Mouse (Mus musculus): ENCODE data around the gene Gna12.

Gna12 gene

DNA sequence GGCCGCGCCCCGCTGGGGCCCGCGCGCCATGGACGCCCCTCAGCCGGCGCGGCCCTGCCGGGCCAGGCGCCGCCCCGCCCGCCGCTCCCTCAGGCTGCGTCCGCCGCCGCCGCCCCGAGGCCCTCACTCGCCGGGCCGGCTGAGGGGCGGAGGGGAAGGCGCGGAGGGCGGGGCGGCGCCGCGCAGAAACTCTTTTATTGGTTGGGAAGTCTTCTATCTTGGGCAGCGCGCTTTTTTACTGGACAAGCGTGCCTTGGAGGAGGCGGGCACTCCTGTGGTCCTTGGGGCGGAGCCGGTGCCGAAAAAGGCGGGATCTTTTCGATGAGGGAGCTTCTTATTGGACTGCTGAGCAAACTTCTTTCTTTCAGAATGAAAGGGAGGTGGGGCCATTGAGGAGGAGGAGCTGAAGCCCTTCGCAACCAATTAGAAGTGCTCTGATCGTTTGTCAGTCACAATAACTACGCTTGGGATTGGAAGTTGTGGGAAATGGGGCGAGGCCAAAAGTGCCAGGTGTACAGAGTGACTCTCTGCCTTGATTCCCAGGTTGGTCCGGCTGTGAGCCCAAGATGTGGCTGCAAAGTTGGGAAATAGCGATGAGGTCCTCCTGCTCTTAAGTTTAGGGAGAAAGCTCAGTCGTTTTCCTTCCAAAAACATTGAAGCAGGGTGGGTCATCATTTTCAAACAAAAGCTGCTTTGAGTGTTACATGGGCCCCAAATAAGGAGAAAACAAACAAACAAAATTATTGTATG, at the start of gene Gna12:
Gna12 (minus strand) TSS at position 118 of the 750 bp plus-strand sequence.
- peak; percentile 94 to 97 for DNase-seq (ENCODE audit: low spot score in 2 of 2)

GRCm38 (mm10) chr5:140878644-140879043, 48.4 kb upstream of the Gna12 start:
- no peak for DNase-seq (ENCODE audit: low spot score in 2 of 2)

DNA sequence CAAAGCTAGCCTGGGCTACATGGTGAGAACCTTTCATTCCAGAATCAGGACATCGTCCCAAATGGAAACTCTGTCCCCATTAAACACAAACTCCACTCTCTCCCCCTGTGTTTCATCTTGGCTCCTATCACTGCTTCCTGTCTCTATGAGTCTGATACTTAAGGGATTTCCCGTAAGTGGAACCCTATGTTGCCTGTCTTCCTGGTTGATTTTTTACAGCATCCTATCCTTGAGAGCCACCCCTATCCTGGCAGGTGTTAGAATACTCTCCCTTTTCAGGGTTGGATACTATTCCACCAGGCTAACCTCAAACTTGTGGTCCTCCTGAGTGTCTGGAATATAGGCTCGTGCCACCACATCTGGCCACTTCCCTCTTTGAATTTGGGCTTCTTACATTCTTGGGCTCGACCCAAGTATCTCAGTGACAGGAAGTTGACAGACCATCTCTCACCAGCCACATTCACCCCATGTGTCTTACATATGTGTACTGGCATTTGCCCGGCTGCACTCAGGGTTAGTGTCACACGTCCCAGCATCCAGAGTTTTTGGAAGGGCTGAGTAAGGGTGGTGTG, 43.6 kb upstream of the Gna12 start:
- no peak for DNase-seq (ENCODE audit: low spot score in 2 of 2)

GRCm38 (mm10) chr5:140873039-140873551, 42.9 kb upstream of the Gna12 start:
- peak in 1 of 2 experiments; percentile 20 for DNase-seq (ENCODE audit: low spot score in 2 of 2)

- peak; percentile 60 to 66 for DNase-seq (ENCODE audit: low spot score in 2 of 2)
These were observed 42.4 kb upstream of the Gna12 start for GRCm38 (mm10) chr5:140872532-140873038.

DNA sequence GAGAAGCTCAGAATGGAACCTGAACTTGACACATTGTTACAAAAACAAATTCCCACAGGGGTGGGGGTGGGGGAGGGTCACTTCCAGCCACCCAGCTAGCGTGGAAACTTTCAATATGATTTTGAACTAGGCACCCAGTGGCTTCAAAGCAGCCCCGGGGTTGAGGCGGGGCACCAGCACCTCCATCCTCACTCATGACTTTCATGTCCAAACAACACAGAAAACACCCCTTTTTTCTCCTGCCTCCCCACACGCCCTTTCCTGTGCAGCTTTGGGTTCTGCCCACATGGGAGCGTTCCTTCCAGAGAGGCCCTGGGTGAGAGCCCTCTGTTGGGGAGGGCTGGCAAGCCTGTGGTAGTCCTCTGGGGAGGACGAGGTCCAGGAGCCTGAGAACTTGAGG, 41.0 kb upstream of the Gna12 start:
- DNase-seq (ENCODE audit: low spot score in 2 of 2): peak; percentile 44 to 53

DNA sequence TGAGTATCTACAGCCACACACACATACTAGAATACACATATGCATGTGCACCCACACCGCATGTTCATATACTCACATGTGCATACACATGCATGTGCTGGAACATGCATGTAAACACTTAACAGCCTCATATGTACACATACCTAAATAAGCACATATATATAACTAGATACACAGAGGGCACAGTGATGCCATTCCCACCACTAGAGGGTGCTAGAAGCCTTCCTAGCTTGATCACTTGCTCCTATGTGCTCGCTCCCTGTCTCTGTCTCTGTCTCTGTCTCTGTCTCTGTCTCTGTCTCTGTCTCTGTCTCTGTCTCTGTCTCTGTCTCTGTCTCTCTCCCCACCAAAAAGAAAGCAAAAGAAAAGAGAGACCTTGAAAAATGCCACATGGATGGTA, 38.8 kb upstream of the Gna12 start:
- peak; percentile 38 to 82 for DNase-seq (ENCODE audit: low spot score in 2 of 2)

GRCm38 (mm10) chr5:140859730-140860129, 29.5 kb upstream of the Gna12 start:
- no peak for DNase-seq (ENCODE audit: low spot score in 2 of 2)

DNA sequence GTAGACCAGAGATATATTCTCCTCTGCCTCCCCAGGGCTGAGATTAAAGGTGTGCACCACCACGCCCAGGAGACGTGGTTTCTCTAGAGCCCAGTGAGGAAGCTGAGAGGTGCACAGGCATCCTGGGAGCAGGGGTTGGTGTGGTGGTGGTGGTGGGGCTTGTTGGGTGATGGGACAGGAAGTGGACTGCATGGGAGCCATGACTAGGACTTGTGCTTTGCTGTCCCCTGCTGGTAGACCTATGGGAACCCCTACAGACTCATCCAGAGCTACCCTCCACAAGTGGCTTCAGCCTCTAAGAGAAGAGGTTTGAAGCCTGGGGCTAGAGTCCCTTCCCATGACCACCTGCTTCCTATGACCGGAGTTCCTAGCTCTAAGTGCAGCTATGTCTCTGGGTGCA, 28.1 kb upstream of the Gna12 start:
- DNase-seq (ENCODE audit: low spot score in 2 of 2): peak; percentile 28 to 51

- DNase-seq (ENCODE audit: low spot score in 2 of 2): peak in 1 of 2 experiments; percentile 26
These were observed 27.4 kb upstream of the Gna12 start for GRCm38 (mm10) chr5:140857432-140858154.

DNA sequence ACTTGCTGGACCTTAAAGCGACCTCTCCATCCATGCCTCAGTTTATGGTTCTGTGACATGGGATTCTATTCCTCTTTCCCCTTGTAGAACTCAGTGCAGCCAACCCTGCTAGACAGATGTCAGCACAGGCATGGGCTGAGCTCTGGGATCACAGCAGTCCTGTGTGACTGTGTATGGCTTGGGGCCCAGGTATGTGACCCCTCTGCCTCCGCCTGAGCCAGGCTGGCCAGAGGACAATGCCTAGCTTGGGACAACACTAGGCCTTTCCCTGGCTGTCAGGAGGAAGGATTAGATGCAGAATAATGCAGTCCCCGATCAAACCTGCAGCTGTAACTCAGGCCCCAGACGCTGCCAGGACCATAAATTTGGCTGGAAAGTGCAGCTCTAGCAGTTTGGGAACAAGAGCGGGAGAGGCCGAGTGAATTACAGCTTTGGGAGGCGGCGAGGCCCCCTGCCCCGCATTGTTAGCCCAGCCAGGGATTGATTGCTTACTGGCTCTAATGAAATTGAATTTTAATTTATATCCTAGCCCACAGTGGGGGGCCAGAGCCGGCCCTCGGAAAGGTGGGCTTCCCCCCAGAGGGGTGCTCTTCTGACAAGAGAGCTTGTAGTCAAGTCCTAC, 25.8 kb upstream of the Gna12 start:
- DNase-seq (ENCODE audit: low spot score in 2 of 2): no peak

GRCm38 (mm10) chr5:140854700-140855099, 24.5 kb upstream of the Gna12 start:
- no peak for DNase-seq (ENCODE audit: low spot score in 2 of 2)

GRCm38 (mm10) chr5:140853723-140854122, 23.5 kb upstream of the Gna12 start:
- DNase-seq (ENCODE audit: low spot score in 2 of 2): no peak

GRCm38 (mm10) chr5:140852435-140852996, 22.3 kb upstream of the Gna12 start:
- DNase-seq (ENCODE audit: low spot score in 2 of 2): no peak

DNA sequence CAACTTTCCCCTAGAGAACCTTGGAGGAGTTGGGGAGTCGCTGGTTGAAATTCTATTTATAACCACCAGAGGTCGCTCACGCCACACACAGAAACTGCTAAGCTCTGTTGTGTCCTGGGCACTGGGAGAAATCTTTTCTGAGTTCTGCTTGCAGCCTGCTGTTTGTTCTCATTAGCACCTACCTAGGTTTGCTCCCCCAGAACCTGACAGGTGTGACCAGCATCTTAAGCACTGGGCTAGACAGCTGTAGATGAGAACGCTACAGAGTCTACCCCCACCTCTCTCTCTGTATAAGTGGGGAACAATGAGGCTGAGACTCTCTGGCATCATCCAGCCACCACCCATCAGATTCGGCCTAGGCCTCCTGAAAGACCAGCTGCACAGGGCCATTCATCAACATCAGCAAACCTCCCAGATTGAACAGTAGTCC, 17.1 kb upstream of the Gna12 start:
- peak in 1 of 2 experiments; percentile 34 for DNase-seq (ENCODE audit: low spot score in 2 of 2)

- DNase-seq (ENCODE audit: low spot score in 2 of 2): no peak
These were observed 11.7 kb upstream of the Gna12 start for GRCm38 (mm10) chr5:140841942-140842341.

GRCm38 (mm10) chr5:140831064-140831431, 817 bp upstream of the Gna12 start:
- no peak for DNase-seq (ENCODE audit: low spot score in 2 of 2)

DNA sequence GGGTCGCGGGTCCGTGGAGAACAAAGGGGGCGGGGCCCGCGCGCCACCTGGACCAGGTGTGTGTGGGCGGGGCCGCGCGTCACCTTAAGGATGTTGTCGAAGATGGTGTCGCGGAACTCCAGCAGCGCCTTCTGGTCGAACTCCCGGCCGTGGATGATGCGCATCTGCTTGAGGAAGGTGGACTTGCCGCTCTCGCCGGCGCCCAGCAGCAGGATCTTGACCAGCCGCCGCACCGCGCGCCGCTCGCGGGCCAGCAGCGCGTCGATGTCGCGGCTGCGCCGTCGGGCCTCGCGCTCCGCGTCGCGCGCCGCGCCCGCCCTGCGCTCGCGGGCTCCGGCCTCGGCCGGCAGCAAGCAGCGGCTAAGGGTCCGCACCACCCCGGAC, 328 bp downstream of the Gna12 start:
- peak; percentile 46 to 50 for DNase-seq (ENCODE audit: low spot score in 2 of 2)

DNA sequence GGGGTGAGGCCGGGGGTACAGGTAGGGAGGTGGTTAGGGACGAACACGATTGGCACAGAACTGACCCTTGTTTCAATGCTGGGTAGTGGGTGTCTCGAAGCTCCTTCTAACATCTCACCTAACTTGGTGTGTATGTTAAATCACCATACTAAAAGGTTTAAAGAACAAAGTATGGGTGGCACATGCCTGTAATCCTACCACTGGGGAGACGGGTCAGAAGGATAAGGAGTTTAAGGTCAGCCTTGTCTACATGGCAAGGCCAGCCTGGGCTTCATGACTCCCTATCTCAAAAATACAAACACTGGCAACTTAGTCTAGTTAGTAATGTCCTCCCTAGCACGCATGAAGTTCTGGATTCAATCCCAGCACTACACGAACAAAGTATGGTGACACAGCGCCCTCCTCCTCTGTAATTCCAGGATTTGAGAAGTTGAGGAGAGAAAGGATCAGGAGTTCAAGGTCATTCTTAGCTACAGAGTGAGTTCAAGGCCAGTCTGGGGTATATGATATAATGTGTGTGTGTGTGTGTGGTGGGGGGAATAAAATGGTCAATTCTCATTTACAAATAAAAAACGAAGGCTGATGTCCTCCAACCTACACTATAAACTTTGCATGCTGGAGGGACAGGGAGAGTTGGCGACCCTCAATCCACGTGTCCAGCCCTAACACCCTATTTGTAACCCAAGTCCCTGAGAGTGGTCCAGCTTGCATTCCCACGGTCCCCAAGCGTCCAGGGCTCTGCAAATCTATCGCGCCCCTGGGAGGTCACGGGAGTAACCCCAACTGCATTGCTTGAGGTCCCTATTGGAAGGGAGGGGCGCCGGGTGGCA, 935 bp downstream of the Gna12 start:
- DNase-seq (ENCODE audit: low spot score in 2 of 2): no peak

DNA sequence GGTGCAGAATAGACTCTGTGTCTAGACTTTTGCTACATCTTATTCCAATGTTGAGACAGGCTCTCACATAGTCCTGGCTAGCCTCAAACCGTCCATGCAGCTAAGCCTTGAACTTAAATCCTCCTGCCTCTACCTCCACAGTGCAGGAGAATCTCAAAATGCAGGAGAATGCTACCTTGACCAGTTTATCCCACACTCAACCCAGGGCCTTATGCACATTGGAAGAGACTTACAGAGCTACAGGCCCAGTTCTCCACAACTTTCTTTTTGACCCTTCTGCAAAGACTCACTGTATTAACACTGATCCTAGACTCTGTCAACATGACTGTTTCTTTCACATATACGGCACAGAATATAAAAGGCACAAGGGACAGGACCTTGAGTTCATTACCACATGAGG, 1.9 kb downstream of the Gna12 start:
- no peak for DNase-seq (ENCODE audit: low spot score in 2 of 2)

DNA sequence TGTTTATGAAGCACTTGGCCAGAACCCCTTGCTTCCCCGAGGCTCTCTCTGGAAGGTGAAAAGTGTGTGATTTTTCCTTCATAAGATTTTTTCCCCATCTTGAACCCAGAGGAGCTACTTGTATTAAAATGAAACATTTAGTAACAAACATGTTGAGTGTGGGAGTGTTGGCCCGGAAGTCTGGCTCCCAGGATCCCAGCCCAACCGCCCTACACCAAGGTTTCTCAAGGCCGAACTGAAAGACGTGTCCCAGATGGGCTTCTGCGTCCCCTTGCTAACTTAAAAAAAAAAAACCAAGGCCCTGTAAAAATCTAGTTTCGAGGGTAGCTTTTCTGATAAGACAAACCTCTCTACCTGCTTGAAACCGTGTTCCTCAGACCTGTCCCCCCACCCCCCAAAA, 2.3 kb downstream of the Gna12 start:
- no peak for DNase-seq (ENCODE audit: low spot score in 2 of 2)
